Comparison of ENCODE assay signal across 14 mouse cellular contexts in genomic region chr5:135832729-135833128, GRCm38 (mm10). TPM values are rescaled to one million over a fixed set of nuclear protein-coding genes. Genes with fewer than 3 reads are reported as not detected.
DNase-seq lines count a peak whose midpoint lies in the region; ATAC-seq lines count a peak whose summit lies in the region.
"Had no signal": no experiment of that assay in that cellular context is flagged by ENCODE, and none has a peak within 500 bp of the region (broad histone marks: within the 10 kb centered on the region; RNA-seq: fewer than 3 reads in every experiment).

No protein-coding gene starts in this region.

- H3K4me3 ChIP-seq in midbrain, embryonic 13.5 days (replicated peaks), result no peak overlapping the region
- no peak overlapping the region for H3K4me3 ChIP-seq in midbrain, embryonic 11.5 days (ENCODE audit: low read depth, low read length)
- H3K4me3 ChIP-seq in forebrain, embryonic 15.5 days, result no peak overlapping the region
- H3K4me3 ChIP-seq in heart, embryonic 12.5 days, result no peak overlapping the region
- H3K4me3 ChIP-seq: liver, embryonic 15.5 days had no signal

- no peak overlapping the region; the same call in 1 of the 2 replicates for H3K4me2 ChIP-seq in midbrain, embryonic 13.5 days (replicated peaks)
- H3K4me2 ChIP-seq in midbrain, embryonic 11.5 days, result no peak overlapping the region
- no peak overlapping the region for H3K4me2 ChIP-seq in forebrain, embryonic 15.5 days (replicated peaks)
- no peak overlapping the region for H3K4me2 ChIP-seq in heart, embryonic 12.5 days
- H3K4me2 ChIP-seq: liver, embryonic 15.5 days had no signal

- H3K27me3 ChIP-seq in midbrain, embryonic 13.5 days, result peaks cover 3% of the 10 kb centered on the region; the same call in 1 of the 2 replicates
- H3K27me3 ChIP-seq in midbrain, embryonic 11.5 days (ENCODE audit: control insufficient read depth, insufficient read depth, low read length), result peaks cover 7% of the 10 kb centered on the region; the same call in 1 of the 2 replicates
- no peaks in the 10 kb centered on the region for H3K27me3 ChIP-seq in forebrain, embryonic 15.5 days
- peaks cover 36% of the 10 kb centered on the region for H3K27me3 ChIP-seq in heart, embryonic 12.5 days (replicated peaks)

- H3K27ac ChIP-seq in midbrain, embryonic 13.5 days, result peak overlapping the region; percentile 56
- H3K27ac ChIP-seq in midbrain, embryonic 11.5 days (ENCODE audit: low read depth, low read length), result no peak overlapping the region
- peak overlapping the region; percentile 52; the same call in 1 of the 2 replicates for H3K27ac ChIP-seq in forebrain, embryonic 15.5 days (replicated peaks)
- H3K27ac ChIP-seq in heart, embryonic 12.5 days (ENCODE audit: poor library complexity, severe bottlenecking), result no peak overlapping the region
- H3K27ac ChIP-seq: liver, embryonic 15.5 days had no signal

- 13% methylated on average over 4 of the region's 4 CpGs for WGBS in midbrain, embryonic 13.5 days
- WGBS in midbrain, embryonic 11.5 days, result 28% methylated on average over 4 of the region's 4 CpGs
- 13% methylated on average over 4 of the region's 4 CpGs for WGBS in forebrain, embryonic 15.5 days
- WGBS in heart, embryonic 12.5 days, result 18% methylated on average over 4 of the region's 4 CpGs

- H3K9me3 ChIP-seq in midbrain, embryonic 13.5 days, result no peaks in the 10 kb centered on the region
- no peaks in the 10 kb centered on the region for H3K9me3 ChIP-seq in midbrain, embryonic 11.5 days (ENCODE audit: control insufficient read depth, low read length)
- H3K9me3 ChIP-seq in forebrain, embryonic 15.5 days, result no peaks in the 10 kb centered on the region
- H3K9me3 ChIP-seq in heart, embryonic 12.5 days (replicated peaks), result no peaks in the 10 kb centered on the region
- H3K9me3 ChIP-seq: liver, embryonic 15.5 days had no signal

- no peak overlapping the region for H3K9ac ChIP-seq in midbrain, embryonic 13.5 days (replicated peaks)
- H3K9ac ChIP-seq in midbrain, embryonic 11.5 days (ENCODE audit: low read length), result no peak overlapping the region
- no peak overlapping the region for H3K9ac ChIP-seq in forebrain, embryonic 15.5 days (replicated peaks)
- no peak overlapping the region for H3K9ac ChIP-seq in heart, embryonic 12.5 days
- H3K9ac ChIP-seq: liver, embryonic 15.5 days had no signal

- intact Hi-C loops in left cerebral cortex, postnatal 25 days (cut with DNase I), result no loop called here

- peaks cover 35% of the 10 kb centered on the region for H3K4me1 ChIP-seq in midbrain, embryonic 13.5 days (replicated peaks)
- H3K4me1 ChIP-seq in midbrain, embryonic 11.5 days (ENCODE audit: control insufficient read depth, insufficient read depth, low read length), result peaks cover 9% of the 10 kb centered on the region; the same call in 1 of the 2 replicates
- H3K4me1 ChIP-seq in forebrain, embryonic 15.5 days, result peaks cover 28% of the 10 kb centered on the region
- peaks cover 12% of the 10 kb centered on the region for H3K4me1 ChIP-seq in heart, embryonic 12.5 days (replicated peaks)

- DNase-seq in midbrain, embryonic 11.5 days (ENCODE audit: low spot score, missing footprints), result no peak
- peak; percentile 52 to 91 for DNase-seq in left cerebral cortex, postnatal 25 days (ENCODE audit: low spot score in 2 of 2)
- DNase-seq in right cerebral cortex, postnatal 36 days (ENCODE audit: low spot score in 2 of 2), result peak; percentile 50 to 80
- DNase-seq in kidney, adult 11 months, result no peak
- DNase-seq: heart, postnatal 14 days; thymus, postnatal 36 days had no signal

- ATAC-seq in midbrain, embryonic 13.5 days, result peak; percentile 38; the same call in 1 of the 2 replicates
- ATAC-seq in midbrain, embryonic 11.5 days (ENCODE audit: low FRiP score), result no peak
- ATAC-seq in forebrain, embryonic 15.5 days (replicated peaks), result no peak
- no peak for ATAC-seq in heart, embryonic 12.5 days (ENCODE audit: insufficient number of reproducible peaks, low FRiP score)
- ATAC-seq: activated CD4-positive, CD25-positive, alpha-beta regulatory T cell, adult 4 months had no signal

- H3K36me3 ChIP-seq in midbrain, embryonic 13.5 days, result 0 out of 2 replicates have a peak, but pooled peaks cover 4% of the 10 kb centered on the region
- no peaks in the 10 kb centered on the region for H3K36me3 ChIP-seq in midbrain, embryonic 11.5 days (ENCODE audit: control insufficient read depth, insufficient read depth, low read length)
- no peaks in the 10 kb centered on the region for H3K36me3 ChIP-seq in forebrain, embryonic 15.5 days
- no peaks in the 10 kb centered on the region for H3K36me3 ChIP-seq in heart, embryonic 12.5 days
- H3K36me3 ChIP-seq: liver, embryonic 15.5 days had no signal

RNA-seq across cellular contexts. Expression of gene Srrm3, which starts 26.0 kb away (rescaled TPM):
- 91.4 and 124 TPM in 2 replicates for polyA plus RNA-seq in midbrain, embryonic 13.5 days (2015; fragmentation: Nextera tagmentation; extraction: Ambion mirVana)
- polyA plus RNA-seq in midbrain, embryonic 11.5 days (2014; fragmentation: Nextera tagmentation; extraction: Ambion mirVana), result 19.0 and 20.7 TPM in 2 replicates
- polyA plus RNA-seq in forebrain, embryonic 15.5 days (2015; fragmentation: Nextera tagmentation; extraction: Ambion mirVana), result 56.0 and 61.2 TPM in 2 replicates
- 10 to 100 TPM; 85.4 to 98.1 TPM for total RNA-seq in left cerebral cortex, postnatal 25 days (2021)
- polyA plus RNA-seq in heart, embryonic 12.5 days (2016; fragmentation: Nextera tagmentation; extraction: Ambion mirVana), result 0.22 TPM in 1 of 2 replicates, not detected in the other
- total RNA-seq: common myeloid progenitor, adult 5-6 weeks; megakaryocyte, adult 5-6 weeks; neutrophil, adult 5-6 weeks had no signal
- polyA plus RNA-seq: activated CD4-positive, CD25-positive, alpha-beta regulatory T cell, adult 4 months had no signal

RNA-seq across cellular contexts. Expression of gene Mdh2, which starts 54.4 kb away (rescaled TPM):
- 563 and 580 TPM in 2 replicates for polyA plus RNA-seq in midbrain, embryonic 13.5 days (2015; fragmentation: Nextera tagmentation; extraction: Ambion mirVana)
- polyA plus RNA-seq in midbrain, embryonic 11.5 days (2014; fragmentation: Nextera tagmentation; extraction: Ambion mirVana), result 562 and 580 TPM in 2 replicates
- 554 and 557 TPM in 2 replicates for polyA plus RNA-seq in forebrain, embryonic 15.5 days (2015; fragmentation: Nextera tagmentation; extraction: Ambion mirVana)
- total RNA-seq in left cerebral cortex, postnatal 25 days (2021), result 100 to 1,000 TPM; 389 to 397 TPM
- polyA plus RNA-seq in heart, embryonic 12.5 days (2016; fragmentation: Nextera tagmentation; extraction: Ambion mirVana), result 950 TPM in 2 replicates

RNA-seq across cellular contexts. Expression of gene Styxl1, which starts 54.5 kb away (rescaled TPM):
- polyA plus RNA-seq in midbrain, embryonic 13.5 days (2015; fragmentation: Nextera tagmentation; extraction: Ambion mirVana), result 0.34 TPM in 1 of 2 replicates, not detected in the other
- polyA plus RNA-seq in midbrain, embryonic 11.5 days (2014; fragmentation: Nextera tagmentation; extraction: Ambion mirVana), result not detected in 2 replicates
- polyA plus RNA-seq in forebrain, embryonic 15.5 days (2015; fragmentation: Nextera tagmentation; extraction: Ambion mirVana), result 0.34 TPM in 2 replicates
- total RNA-seq in left cerebral cortex, postnatal 25 days (2021), result not detected
- not detected in 2 replicates for polyA plus RNA-seq in heart, embryonic 12.5 days (2016; fragmentation: Nextera tagmentation; extraction: Ambion mirVana)
- total RNA-seq: common myeloid progenitor, adult 5-6 weeks had no signal
- polyA plus RNA-seq: liver, embryonic 15.5 days had no signal

RNA-seq across cellular contexts. Expression of gene Hspb1, which starts 55.0 kb away (rescaled TPM):
- 6.8 and 7.1 TPM in 2 replicates for polyA plus RNA-seq in midbrain, embryonic 13.5 days (2015; fragmentation: Nextera tagmentation; extraction: Ambion mirVana)
- 8.7 and 9.9 TPM in 2 replicates for polyA plus RNA-seq in midbrain, embryonic 11.5 days (2014; fragmentation: Nextera tagmentation; extraction: Ambion mirVana)
- 6.2 and 6.5 TPM in 2 replicates for polyA plus RNA-seq in forebrain, embryonic 15.5 days (2015; fragmentation: Nextera tagmentation; extraction: Ambion mirVana)
- total RNA-seq in left cerebral cortex, postnatal 25 days (2021), result 10 to 100 TPM; 16.9 to 19.7 TPM
- 916 and 1,021 TPM in 2 replicates for polyA plus RNA-seq in heart, embryonic 12.5 days (2016; fragmentation: Nextera tagmentation; extraction: Ambion mirVana)
- total RNA-seq: megakaryocyte, adult 5-6 weeks; neutrophil, adult 5-6 weeks had no signal
- polyA plus RNA-seq: activated CD4-positive, CD25-positive, alpha-beta regulatory T cell, adult 4 months had no signal

Comparison
In these comparisons a context has a peak if more than half of its experiments do, and no peak if none do; other contexts are left out.
1. H3K27ac ChIP-seq: peak in midbrain, embryonic 13.5 days (single experiment) and forebrain, embryonic 15.5 days (single experiment); none in midbrain, embryonic 11.5 days (single experiment) and heart, embryonic 12.5 days (single experiment).
2. DNase-seq: peak in left cerebral cortex, postnatal 25 days (2 of 2) and right cerebral cortex, postnatal 36 days (2 of 2); none in midbrain, embryonic 11.5 days (single experiment) and kidney, adult 11 months (single experiment).
3. RNA of gene Srrm3, which starts 26.0 kb away (polyA plus RNA-seq): 91.4 to 124 TPM in midbrain, embryonic 13.5 days, 56.0 to 61.2 TPM in forebrain, embryonic 15.5 days and 19.0 to 20.7 TPM in midbrain, embryonic 11.5 days; 0.22 TPM in heart, embryonic 12.5 days; every median in the first group is over 10 times any median in the second.